Mouse (Mus musculus): ENCODE results near the gene Actl10. TPM values are rescaled to one million over a fixed set of nuclear protein-coding genes. Genes with fewer than 3 reads are reported as not detected.

The Actl10 gene
- total and polyA plus RNA-seq, 3 experiments = 0.35 to 0.79 TPM; not detected in 1

- no peak for TF ChIP-seq KAT2A (conservative IDR thresholded peaks at IDR 0.05; ENCODE audit: low read depth, low read length)
- TF ChIP-seq CTCF (IDR thresholded peaks at IDR 0.05 in 2 of 3, conservative IDR thresholded peaks at IDR 0.05 in 1 of 3; ENCODE audit: control insufficient read depth in 1 of 3, insufficient read depth in 1 of 3, low read depth in 2 of 3, low read length in 3 of 3, poor library complexity in 1 of 3, severe bottlenecking in 1 of 3) = peak; percentile 42 to 49 (median 46); a peak in 4 of 6 replicates
- no peak for TF ChIP-seq MYB (IDR thresholded peaks at IDR 0.05; ENCODE audit: low read depth, low read length)
- TF ChIP-seq RAD21 (IDR thresholded peaks at IDR 0.05; ENCODE audit: low read depth, low read length) = peak; percentile 22
- no peak for TF ChIP-seq MAX (IDR thresholded peaks at IDR 0.05; ENCODE audit: low read length)
- TF ChIP-seq CHD2 (IDR thresholded peaks at IDR 0.05; ENCODE audit: low read length) = no peak
These were observed 41.4 kb downstream of the Actl10 start (continued) for GRCm38 (mm10) chr2:154593025-154593424.

- no peak for TF ChIP-seq POLR2AphosphoS2 (IDR thresholded peaks at IDR 0.05; ENCODE audit: low read length)
- Histone ChIP-seq H3K27me3 (ENCODE audit: control insufficient read depth in 1 of 2, insufficient read depth in 2 of 2, low read length in 2 of 2) (no peaks in the 10 kb centered on the region), H3K4me1 (ENCODE audit: control insufficient read depth in 1 of 2, insufficient read depth in 2 of 2, low read length in 2 of 2) (0 out of 4 replicates have a peak, but pooled peaks cover 0 to 4% of the 10 kb centered on the region in 2 experiments), H3K27ac (ENCODE audit: control insufficient read depth, low read depth, low read length) (no peak overlapping the region), H3K9me3 (replicated peaks; ENCODE audit: insufficient read depth, low read length) (no peaks in the 10 kb centered on the region), H3K36me3 (ENCODE audit: control insufficient read depth in 1 of 2, insufficient read depth in 2 of 2, low read length in 2 of 2) (no peaks in the 10 kb centered on the region), H3K79me2 (ENCODE audit: control insufficient read depth, insufficient read depth, low read length, poor library complexity) (no peaks in the 10 kb centered on the region), H3K9ac (ENCODE audit: control insufficient read depth, low read depth, low read length, poor library complexity, severe bottlenecking) (no peak overlapping the region), H3K4me3 (ENCODE audit: control insufficient read depth in 1 of 2, insufficient read depth in 1 of 2, low read depth in 2 of 2, low read length in 2 of 2) (no peak overlapping the region)
- DNase-seq (ENCODE audit: low read depth, low spot score) = no peak
These were observed 44.2 kb downstream of the Actl10 start for GRCm38 (mm10) chr2:154595775-154596174.

GRCm38 (mm10) chr2:154597399-154597798, 45.8 kb downstream of the Actl10 start:
- Histone ChIP-seq H3K27me3 (ENCODE audit: control insufficient read depth in 1 of 2, insufficient read depth in 2 of 2, low read length in 2 of 2) (no peaks in the 10 kb centered on the region), H3K79me2 (ENCODE audit: control insufficient read depth, insufficient read depth, low read length, poor library complexity) (no peaks in the 10 kb centered on the region), H3K9me3 (replicated peaks; ENCODE audit: insufficient read depth, low read length) (no peaks in the 10 kb centered on the region), H3K4me1 (ENCODE audit: control insufficient read depth in 1 of 2, insufficient read depth in 2 of 2, low read length in 2 of 2) (no peaks in the 10 kb centered on the region), H3K4me3 (ENCODE audit: control insufficient read depth in 1 of 2, insufficient read depth in 1 of 2, low read depth in 2 of 2, low read length in 2 of 2) (no peak overlapping the region), H3K27ac (ENCODE audit: control insufficient read depth, low read depth, low read length) (no peak overlapping the region), H3K9ac (ENCODE audit: control insufficient read depth, low read depth, low read length, poor library complexity, severe bottlenecking) (no peak overlapping the region), H3K36me3 (ENCODE audit: control insufficient read depth in 1 of 2, insufficient read depth in 2 of 2, low read length in 2 of 2) (no peaks in the 10 kb centered on the region)
- DNase-seq (ENCODE audit: low read depth, low spot score) = no peak
- TF ChIP-seq UBTF (IDR thresholded peaks at IDR 0.05; ENCODE audit: borderline replicate concordance, insufficient read depth, low read depth, low read length) (no peak), MXI1 (IDR thresholded peaks at IDR 0.05; ENCODE audit: low read depth, low read length) (no peak), ZKSCAN1 (IDR thresholded peaks at IDR 0.05; ENCODE audit: low read depth, low read length) (no peak), BHLHE40 (IDR thresholded peaks at IDR 0.05; ENCODE audit: borderline replicate concordance, low read depth, low read length) (no peak), CHD2 (IDR thresholded peaks at IDR 0.05; ENCODE audit: low read length) (no peak), ETS1 (IDR thresholded peaks at IDR 0.05; ENCODE audit: low read depth, low read length) (no peak), ZNF384 (IDR thresholded peaks at IDR 0.05; ENCODE audit: low read depth, low read length) (no peak), MAZ (IDR thresholded peaks at IDR 0.05; ENCODE audit: low read depth, low read length) (no peak), E2F4 (IDR thresholded peaks at IDR 0.05; ENCODE audit: borderline replicate concordance, low read depth, low read length) (no peak), EP300 (IDR thresholded peaks at IDR 0.05; ENCODE audit: low read depth in 1 of 2, low read length in 2 of 2) (no peak), KAT2A (conservative IDR thresholded peaks at IDR 0.05; ENCODE audit: low read depth, low read length) (no peak), ZMIZ1 (IDR thresholded peaks at IDR 0.05; ENCODE audit: low read depth, low read length) (no peak), JUND (IDR thresholded peaks at IDR 0.05; ENCODE audit: low read depth, low read length) (no peak), MAFK (IDR thresholded peaks at IDR 0.05; ENCODE audit: borderline replicate concordance, low read depth, low read length) (no peak), MAX (IDR thresholded peaks at IDR 0.05; ENCODE audit: low read length) (no peak), RCOR1 (IDR thresholded peaks at IDR 0.05; ENCODE audit: low read depth, low read length) (no peak), HCFC1 (IDR thresholded peaks at IDR 0.05; ENCODE audit: low read depth, low read length) (no peak), TCF12 (IDR thresholded peaks at IDR 0.05; ENCODE audit: low read depth, low read length) (no peak), MYB (IDR thresholded peaks at IDR 0.05; ENCODE audit: low read depth, low read length) (no peak)

Measured in MEL (cell line).